Mouse (Mus musculus) cerebellum, adult 2 months (tissue): ENCODE data around the gene Gbf1.

Experiments used
- CTCF ChIP-seq: fragments of 200-500 bp; IDR thresholded peaks from 2 replicates; pipeline ENCODE4 v1.5.1; 2011; ENCODE audit warnings: low read depth, mild to moderate bottlenecking, control low read depth, low read length, moderate library complexity, borderline replicate concordance; ENCODE audit not compliant: insufficient read depth
- POLR2A ChIP-seq: fragments of 200-500 bp; IDR thresholded peaks from 2 replicates; pipeline ENCODE4 v1.6.1; 2011; ENCODE audit warnings: low read length, control low read depth, borderline replicate concordance; ENCODE audit not compliant: insufficient read depth

- no peak for TF ChIP-seq CTCF
- no peak for TF ChIP-seq POLR2A
Observed at GRCm38 (mm10) chr19:46110781-46111180, 41.5 kb upstream of the Gbf1 start.
